Mouse (Mus musculus) erythroid progenitor cell, adult 5-6 weeks (primary cell): Measurements from ENCODE around the gene Ptpro. TPM values are rescaled to one million over a fixed set of nuclear protein-coding genes. Genes with fewer than 3 reads are reported as not detected.

Experiments used
- ATAC-seq: replicated peaks from 2 replicates; pipeline ENCODE4 v1.8.0; 2016; ENCODE audit warnings: moderate number of reproducible peaks, mild to moderate bottlenecking, moderate TSS enrichment, inconsistent platforms; ENCODE audit not compliant: poor library complexity, low FRiP score, severe bottlenecking
- total RNA-seq, 2 experiments: library from RNA; stranded (forward) in 1 of 2; stranded (reverse) in 1 of 2; fragments of 150-400 nt in 1 of 2; fragments of 186-747, 209-891 nt in 1 of 2; gene quantifications; 2 replicates each; pipeline versions ENCODE4 v1.2.3 to v1.2.4; 2015 to 2017; ENCODE audit warnings: low replicate concordance in 2 of 2

Gene Ptpro
- total RNA-seq, 2 experiments from 2014 or later: 1.4 to 1.7 TPM

- ATAC-seq: no peak
Measured at GRCm38 (mm10) chr6:137371455-137371854, 119.3 kb downstream of the Ptpro start.

DNA sequence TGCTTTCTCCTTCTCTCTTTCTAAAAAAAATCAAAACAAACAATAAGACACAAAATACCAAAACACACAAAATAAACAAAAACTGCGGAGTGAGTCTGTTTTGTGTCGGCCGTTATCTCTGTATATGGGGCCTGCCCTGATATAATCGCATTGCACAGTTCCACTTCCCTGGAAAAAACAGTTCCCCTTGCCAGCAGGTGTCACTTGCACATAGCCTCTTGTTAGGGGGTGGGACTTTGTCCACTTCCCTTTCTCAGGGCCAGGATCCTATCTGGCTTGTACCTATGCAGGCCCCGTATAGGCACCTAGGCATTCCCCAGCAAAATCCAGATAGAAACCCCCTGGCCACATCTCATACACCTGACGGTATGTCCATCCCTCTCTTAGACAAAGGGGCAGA is 121.8 kb downstream of the Ptpro start:
- ATAC-seq: no peak

- no peak for ATAC-seq
Measured at GRCm38 (mm10) chr6:137382546-137382945, 130.4 kb downstream of the Ptpro start.

GRCm38 (mm10) chr6:137386344-137386743 is 134.2 kb downstream of the Ptpro start:
- ATAC-seq: no peak

- ATAC-seq: no peak
Measured at GRCm38 (mm10) chr6:137386935-137387334, 134.8 kb downstream of the Ptpro start.

- no peak for ATAC-seq
Measured at GRCm38 (mm10) chr6:137395075-137395474, 143.0 kb downstream of the Ptpro start.

- ATAC-seq: no peak
Measured at GRCm38 (mm10) chr6:137396106-137396793, 144.1 kb downstream of the Ptpro start.

DNA sequence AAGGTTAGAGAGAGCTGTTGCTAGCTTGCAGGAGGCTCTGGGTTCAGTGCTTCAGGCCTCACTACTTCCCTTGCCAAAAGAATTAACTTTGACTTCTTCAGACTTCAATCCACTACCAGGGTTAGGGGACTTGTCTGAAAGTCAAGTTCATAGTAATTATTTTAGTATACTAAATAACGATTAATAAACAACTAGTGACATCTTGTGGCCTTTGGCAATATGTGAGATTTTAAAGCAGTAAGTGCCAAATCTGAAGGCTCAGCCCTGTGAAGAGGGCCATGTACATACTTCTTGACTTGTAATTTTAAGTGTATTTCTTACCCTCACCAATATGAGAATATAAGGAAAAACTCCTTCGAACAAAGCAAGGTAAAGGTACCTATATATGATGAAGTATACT is 145.2 kb downstream of the Ptpro start:
- ATAC-seq: no peak

DNA sequence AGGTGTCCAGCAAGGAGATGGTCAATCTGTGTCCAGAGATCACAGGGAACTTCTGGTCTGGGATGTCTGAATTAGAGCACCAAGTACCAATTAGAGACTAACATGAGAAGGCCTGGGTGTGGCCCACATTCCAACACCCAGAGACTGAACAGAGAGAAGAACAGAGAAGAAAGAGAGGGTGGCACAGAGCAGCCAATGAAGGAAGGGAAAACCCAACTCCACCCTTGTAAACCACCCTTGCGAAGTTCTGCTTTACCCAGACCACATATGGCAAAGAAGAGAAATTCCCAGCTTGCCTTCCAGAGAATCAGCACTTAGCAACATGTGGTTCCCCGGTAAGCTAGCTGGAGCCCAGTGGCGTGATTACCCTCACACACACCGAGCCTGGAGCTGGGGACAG is 152.1 kb downstream of the Ptpro start:
- no peak for ATAC-seq

GRCm38 (mm10) chr6:137405690-137406089 is 153.6 kb downstream of the Ptpro start:
- no peak for ATAC-seq

DNA sequence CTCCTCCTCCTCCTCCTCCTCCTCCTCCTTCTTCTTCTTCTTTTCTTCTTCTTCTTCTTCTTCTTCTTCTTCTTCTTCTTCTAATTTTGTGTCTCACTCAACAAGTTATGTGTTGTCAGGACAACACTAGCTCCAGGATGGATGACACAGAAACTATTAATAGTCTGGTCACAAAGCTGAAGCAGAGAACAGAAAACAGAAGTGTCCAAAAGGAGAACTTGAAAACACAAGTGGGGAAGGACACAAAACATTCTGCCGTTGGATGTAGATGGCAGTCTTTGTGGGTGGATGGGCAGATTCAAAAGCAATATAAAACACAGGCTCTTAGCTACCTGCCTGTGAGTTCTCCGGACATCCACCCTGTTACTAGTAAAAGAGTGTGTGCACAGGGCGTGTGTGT is 158.4 kb downstream of the Ptpro start:
- no peak for ATAC-seq

DNA sequence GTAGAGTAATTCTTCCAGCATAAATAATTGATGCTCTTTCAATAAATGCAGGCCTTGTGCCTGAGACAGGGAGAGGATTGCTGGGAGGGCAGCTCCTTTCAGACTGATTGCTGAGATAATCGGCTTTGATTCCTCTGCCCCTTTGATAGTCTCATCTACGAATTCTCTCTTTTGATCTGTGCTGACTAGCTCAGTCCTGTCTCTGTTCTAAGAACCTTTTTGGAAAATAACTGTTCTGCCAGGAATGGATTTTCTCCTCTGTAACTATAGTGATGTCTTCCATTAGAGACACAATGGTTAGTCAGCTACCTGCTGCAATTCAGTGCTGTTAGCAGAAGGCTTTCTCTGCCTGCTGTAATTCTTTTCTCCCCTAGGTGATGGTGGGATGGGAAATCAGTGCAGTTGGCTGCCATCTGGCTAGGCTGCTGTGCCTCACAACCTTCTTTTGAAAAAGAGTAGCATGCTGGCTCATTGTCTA is 159.8 kb downstream of the Ptpro start:
- ATAC-seq: no peak

DNA sequence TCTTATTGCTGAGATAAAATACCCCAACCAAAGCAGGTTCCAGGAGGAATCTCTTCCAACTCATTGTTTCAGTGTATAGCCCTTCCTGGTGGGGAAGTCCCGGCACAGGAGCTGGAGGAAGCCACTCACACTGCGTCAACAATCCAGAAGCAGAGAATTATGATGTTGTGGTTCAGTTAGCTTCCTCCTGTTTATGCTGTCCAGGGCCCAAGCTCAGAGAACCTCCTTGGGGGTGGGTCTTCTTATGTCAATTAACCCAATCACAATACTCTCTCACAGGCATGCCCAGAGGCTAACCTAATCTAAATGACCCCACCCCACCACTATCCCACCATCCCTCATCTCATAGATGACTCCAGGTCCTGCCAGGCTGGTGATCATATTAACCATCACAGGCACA is 160.9 kb downstream of the Ptpro start:
- no peak for ATAC-seq

GRCm38 (mm10) chr6:137414531-137415405 is 162.6 kb downstream of the Ptpro start:
- no peak for ATAC-seq

- no peak for ATAC-seq
Measured at GRCm38 (mm10) chr6:137422777-137423176, 170.7 kb downstream of the Ptpro start.

GRCm38 (mm10) chr6:137423830-137424229 is 171.7 kb downstream of the Ptpro start:
- no peak for ATAC-seq

DNA sequence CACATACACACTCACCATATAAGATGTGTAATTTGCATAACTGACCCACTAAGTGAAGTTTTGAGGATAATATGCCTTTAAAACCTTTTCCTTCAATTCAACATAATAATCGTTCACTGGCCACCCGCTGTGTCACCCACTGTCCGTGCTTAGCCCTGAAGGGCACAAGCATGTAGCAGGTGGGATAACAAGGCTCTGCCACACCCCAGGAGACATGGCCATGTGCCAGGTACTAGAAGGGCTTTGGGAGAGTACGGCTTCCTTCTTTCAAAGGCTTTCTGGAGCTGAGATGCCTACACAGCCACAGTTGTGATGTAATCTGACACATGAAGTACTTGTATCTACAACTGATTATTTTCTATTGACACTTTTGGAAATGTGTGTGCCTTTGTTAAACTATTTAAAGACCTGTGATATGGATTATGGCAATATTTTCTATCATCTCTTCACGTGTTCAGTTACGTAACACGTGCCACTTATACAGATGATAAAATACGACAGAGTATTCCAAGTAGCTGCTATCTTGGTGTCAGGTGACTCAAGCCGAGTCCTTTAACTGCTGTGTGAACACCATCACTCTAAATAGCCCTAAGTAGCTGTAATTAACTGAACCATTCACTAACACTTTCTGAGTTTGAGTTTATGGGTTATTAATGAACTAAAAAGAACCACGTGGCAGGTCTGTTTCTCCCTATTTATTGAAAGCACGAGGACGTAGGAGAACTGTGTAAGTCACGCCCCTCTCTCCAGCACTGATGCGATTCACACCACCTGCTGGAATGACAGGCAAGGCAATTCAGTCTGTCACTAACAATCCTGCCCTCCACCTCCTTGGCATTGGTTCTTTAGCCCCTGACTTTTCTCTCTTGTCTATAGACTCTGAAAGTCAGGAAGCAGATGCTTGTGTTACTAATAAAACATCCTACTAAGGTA is 173.6 kb downstream of the Ptpro start:
- ATAC-seq: no peak

- ATAC-seq: no peak
Measured at GRCm38 (mm10) chr6:137433521-137434137, 181.5 kb downstream of the Ptpro start.

DNA sequence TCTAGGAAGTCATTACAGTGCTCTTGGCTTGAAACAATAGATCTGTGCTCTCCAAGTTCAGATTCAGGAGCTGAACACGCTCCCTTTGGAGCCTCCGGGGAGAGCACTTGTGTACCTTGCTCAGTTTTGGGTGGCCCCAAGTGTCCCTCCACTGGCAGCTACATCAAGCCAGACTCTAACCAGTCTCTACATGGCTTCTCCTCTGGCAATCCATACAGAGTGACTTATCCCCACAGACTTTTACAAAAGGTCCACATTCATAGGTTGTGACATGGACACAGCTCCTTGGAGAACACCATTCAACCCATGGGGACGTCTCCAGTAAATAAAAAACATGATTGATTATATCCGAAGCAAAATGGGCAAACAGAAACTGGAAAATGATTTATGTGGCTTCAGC is 185.4 kb downstream of the Ptpro start:
- no peak for ATAC-seq
